Mouse (Mus musculus): ENCODE measurements at regions not wholly inside any gene's neighbourhood (a gene's known extent, or its start where the extent isn't known, plus 50 kb on each side); places are given as distances from the start of the nearest gene placed in this dataset.

GRCm38 (mm10) chr13:116243272-116243784 lies 66.2 kb downstream of the Isl1 start:
- no peak for ATAC-seq (ENCODE audit: insufficient number of reproducible peaks, low FRiP score, low TSS enrichment)

GRCm38 (mm10) chr13:116215101-116215500 lies 94.4 kb downstream of the Isl1 start:
- no peak for ATAC-seq (ENCODE audit: insufficient number of reproducible peaks, low FRiP score, low TSS enrichment)

- ATAC-seq (ENCODE audit: insufficient number of reproducible peaks, low FRiP score, low TSS enrichment), result 0 out of 2 replicates have a peak, but pooled peaks have one; percentile 26
These were observed 95.4 kb downstream of the Isl1 start for GRCm38 (mm10) chr13:116213843-116214829.

DNA sequence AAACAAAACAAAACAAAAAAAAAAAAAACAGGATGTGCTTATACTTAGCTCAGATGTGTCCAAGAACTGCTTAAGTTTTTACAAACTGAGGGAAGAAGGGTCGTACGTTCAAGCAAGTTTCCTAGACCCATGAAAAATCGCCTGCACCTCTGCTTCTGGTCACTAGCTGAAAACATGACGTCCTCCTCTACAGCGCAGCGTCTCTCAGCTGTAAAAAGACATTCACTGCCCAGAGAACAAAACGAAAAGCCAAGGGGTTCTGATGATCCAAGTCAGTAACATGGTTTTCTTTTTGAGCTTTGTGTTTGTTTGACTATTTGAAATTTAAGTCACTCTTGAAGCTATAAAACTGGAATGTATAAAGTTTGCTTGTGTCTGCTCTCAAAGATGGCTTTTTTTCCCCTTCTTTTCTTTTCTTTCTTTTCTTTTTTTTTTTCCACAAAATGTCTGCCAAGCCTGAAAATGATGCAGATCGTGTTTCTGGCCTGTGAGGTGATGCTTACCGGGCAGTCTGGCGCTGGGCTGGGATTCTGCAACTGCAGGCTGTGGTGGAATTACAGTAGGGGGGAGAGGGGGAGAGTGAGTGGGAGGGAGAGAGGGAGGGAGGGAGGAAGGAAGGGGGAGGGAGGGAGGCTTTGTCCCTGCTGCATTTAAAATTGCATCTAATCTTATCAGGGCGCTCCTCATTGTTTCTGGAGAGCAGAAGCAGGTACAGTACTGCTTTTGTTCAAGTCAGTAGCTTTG lies 108.1 kb downstream of the Isl1 start:
- no peak for ATAC-seq (ENCODE audit: insufficient number of reproducible peaks, low FRiP score, low TSS enrichment)

DNA sequence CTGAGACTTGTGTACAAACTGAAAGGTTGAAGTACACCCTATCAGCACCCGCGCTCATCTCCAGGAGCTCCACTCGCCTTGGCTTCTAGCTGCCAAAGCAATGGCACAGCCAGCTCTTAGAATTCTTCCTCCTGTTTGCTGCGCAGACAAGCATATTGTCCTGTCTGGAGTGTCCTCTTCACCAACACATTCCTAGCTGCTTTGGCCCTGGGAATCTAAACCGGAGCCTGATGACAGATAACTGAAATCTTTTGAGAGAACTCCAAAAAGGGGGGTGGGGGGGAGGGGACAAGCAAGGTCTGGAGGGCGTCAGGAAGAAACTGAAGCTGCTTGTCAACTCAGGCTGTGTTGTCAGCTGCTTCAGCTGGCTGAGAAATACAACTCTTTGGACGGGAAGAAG lies 122.4 kb downstream of the Isl1 start:
- no peak for ATAC-seq (ENCODE audit: insufficient number of reproducible peaks, low FRiP score, low TSS enrichment)

DNA sequence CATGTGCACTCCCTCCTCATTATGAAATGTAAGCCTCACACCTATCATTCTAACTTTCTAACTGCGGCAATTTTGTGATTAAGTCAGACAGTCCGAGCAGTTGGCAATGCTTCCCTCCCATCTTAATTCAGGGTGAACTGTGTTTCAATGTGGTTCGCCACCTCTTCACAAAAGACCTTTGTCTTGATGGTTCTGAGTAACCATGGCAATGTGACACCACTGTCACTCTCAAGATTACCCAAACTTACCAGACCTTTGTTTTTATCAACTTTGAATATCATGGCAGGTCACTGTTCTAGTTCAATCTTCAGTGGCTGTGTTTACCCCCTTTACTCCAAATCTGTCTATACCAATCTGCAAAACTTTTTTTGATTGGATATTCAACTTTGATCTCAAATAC lies 131.7 kb downstream of the Isl1 start:
- no peak for ATAC-seq (ENCODE audit: insufficient number of reproducible peaks, low FRiP score, low TSS enrichment)

GRCm38 (mm10) chr13:116174976-116175375 lies 134.5 kb downstream of the Isl1 start:
- ATAC-seq (ENCODE audit: insufficient number of reproducible peaks, low FRiP score, low TSS enrichment), result no peak

- no peak for ATAC-seq (ENCODE audit: insufficient number of reproducible peaks, low FRiP score, low TSS enrichment)
These were observed 135.6 kb downstream of the Isl1 start for GRCm38 (mm10) chr13:116173866-116174265.

DNA sequence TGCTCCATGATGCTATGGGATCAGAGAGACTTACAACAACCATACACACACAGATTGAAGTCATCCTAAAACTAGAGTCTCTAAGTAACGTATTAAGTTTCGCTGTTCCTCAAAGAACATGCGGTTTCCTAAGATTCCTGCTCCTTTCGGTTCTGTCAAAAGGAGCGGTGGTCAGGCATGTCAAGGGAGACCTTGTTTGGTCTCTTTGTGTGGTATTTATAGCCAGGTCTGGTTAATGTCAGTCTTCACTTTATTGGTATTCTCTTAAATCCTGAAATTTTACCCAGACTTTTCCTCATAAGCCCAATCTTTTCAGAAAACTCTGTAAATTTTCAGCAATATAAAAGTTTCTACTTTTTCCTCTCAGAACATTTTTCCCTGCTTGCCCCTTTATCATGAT lies 166.5 kb downstream of the Isl1 start:
- ATAC-seq (ENCODE audit: insufficient number of reproducible peaks, low FRiP score, low TSS enrichment), result no peak

DNA sequence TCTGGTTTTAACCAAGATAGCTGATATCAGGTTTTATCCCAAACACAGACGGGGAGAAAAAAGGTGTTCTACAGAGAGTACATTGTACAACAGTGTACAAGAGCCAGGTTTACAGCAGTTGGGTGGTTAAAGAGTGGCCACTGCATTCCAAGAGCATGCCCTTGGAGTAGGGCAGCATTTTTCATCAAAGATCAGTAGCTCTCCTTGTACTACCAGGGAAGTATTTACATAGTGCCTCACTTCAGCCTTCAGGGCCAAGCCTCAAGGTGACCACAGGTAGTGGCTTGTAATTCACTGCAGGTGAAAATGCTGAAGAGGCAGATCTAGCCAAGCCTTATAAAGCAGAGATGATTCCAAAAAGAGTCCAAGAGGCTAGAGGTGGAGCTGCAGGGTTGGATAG lies 190.8 kb downstream of the Isl1 start:
- no peak for ATAC-seq (ENCODE audit: insufficient number of reproducible peaks, low FRiP score, low TSS enrichment)

DNA sequence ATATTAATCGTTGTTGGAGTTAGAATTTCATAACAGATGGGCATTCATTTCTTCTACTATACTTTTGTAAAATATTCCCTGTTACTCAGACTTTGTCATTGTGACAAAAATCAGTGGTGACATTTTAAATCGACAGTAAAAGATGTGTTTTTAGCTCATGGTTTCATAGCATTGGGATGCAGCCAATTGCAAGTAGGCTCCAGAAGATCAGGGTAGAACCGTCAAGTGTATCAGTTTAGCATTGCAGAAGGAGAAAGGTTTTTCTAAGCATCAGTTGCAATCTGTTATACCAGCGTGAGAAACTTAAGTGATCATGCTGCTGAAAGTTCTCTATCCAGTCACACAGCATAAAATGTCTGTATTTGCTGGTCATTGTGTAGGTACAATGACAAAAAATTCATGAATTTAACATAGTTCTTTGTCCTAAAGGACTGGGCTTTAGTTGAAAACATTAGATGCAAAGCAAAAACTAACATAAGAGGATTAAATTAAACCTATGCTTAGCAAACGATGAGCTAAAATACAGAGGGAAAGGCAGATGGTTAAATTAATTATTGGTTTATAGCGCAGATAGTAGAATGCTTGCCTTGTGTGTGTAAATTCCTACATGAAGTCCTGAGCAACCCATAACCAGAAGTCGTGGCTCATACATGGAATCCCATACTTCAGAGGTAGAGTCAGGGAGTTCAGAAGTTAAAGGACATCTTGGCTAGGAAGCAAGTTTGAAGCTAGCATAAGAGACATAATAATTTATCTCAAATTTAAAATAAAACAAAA lies 198.3 kb downstream of the Isl1 start:
- no peak for ATAC-seq (ENCODE audit: insufficient number of reproducible peaks, low FRiP score, low TSS enrichment)

DNA sequence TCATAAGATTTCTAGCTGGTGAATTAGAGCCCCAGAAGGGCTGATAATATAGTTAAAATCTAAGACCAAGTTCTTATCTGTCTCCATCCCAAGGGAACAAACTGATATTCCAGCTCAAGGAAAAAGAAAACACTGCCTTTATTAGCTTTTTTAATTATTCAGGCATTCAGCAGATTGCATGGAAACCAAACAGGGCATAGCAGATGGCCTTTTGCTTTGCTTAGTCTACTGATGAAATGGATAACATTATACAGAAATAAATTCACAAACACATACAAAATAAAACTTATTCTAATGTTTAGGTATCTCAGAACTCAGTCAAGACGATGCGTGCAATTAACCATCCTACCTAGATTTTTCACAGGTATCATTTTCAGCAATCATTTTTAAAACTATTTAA lies 198.9 kb downstream of the Isl1 start:
- no peak for ATAC-seq (ENCODE audit: insufficient number of reproducible peaks, low FRiP score, low TSS enrichment)

DNA sequence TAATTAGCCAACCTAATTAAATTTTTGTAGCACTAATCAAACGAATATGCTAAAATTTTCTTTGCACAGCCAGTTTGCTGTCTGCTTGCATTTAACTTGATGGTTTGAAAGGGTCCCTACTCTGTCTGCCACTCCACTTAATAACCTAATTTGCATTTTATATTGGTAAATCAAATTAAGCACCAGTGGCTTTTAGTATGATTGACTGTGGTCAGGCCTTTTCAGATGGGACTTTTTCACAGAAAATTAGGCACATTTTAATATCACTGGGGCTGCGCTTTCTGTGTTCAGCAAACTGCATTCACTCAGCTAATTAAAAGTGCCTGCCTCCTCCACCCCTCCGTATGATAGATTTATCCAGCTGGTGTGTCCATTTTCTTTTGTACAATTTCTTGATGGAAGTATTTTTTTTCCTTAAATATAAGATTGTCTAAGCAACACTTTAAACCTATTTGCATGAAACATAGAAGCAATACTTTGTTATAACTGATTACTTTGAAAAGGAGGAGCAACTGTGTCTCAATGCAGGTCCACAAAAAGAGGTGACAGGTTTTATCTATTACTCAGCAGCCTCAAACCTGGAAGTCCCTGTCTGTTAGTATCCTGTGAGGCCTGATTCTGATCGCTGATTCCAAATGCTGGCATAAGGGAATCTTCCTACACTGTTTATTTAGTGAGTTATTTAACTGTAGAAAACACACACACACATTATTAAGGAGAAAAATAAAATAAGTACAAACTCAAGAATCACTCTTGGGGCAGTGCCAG lies 221.8 kb downstream of the Isl1 start:
- ATAC-seq (ENCODE audit: insufficient number of reproducible peaks, low FRiP score, low TSS enrichment), result no peak

- no peak for ATAC-seq (ENCODE audit: insufficient number of reproducible peaks, low FRiP score, low TSS enrichment)
These were observed 222.3 kb downstream of the Isl1 start for GRCm38 (mm10) chr13:116087140-116087539.

GRCm38 (mm10) chr13:116056976-116057647 lies 252.4 kb downstream of the Isl1 start:
- ATAC-seq (ENCODE audit: insufficient number of reproducible peaks, low FRiP score, low TSS enrichment), result no peak

GRCm38 (mm10) chr13:116056112-116056652 lies 253.3 kb downstream of the Isl1 start:
- ATAC-seq (ENCODE audit: insufficient number of reproducible peaks, low FRiP score, low TSS enrichment), result no peak

GRCm38 (mm10) chr13:116036166-116036565 lies 273.3 kb downstream of the Isl1 start:
- no peak for ATAC-seq (ENCODE audit: insufficient number of reproducible peaks, low FRiP score, low TSS enrichment)

GRCm38 (mm10) chr13:116030152-116030720 lies 279.3 kb downstream of the Isl1 start:
- no peak for ATAC-seq (ENCODE audit: insufficient number of reproducible peaks, low FRiP score, low TSS enrichment)

DNA sequence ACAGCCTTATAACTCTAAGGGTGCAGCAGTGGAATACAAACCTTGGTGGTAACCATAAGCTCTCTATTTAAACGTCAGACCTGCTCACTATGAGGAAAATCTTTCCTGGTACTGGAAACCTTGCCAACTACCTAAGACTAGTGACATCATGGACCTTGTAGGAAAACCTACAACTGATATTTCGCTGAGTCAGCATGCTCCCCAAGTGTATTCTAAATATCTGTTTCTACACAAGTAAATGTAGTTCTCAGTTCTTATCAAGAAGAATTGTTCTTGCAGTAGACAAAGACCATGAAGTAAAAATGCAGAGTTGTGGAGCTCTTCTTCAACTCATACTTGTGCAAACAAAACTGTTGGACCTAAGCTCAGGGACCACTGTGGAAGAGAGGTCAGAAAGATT lies 280.9 kb downstream of the Isl1 start:
- ATAC-seq (ENCODE audit: insufficient number of reproducible peaks, low FRiP score, low TSS enrichment), result no peak

Measured in cerebellum, adult (tissue).